ENCODE assay signal across 8 mouse cellular contexts in genomic region chr2:35461131-35461947, GRCm38 (mm10). TPM values are rescaled to one million over a fixed set of nuclear protein-coding genes. Genes with fewer than 3 reads are reported as not detected.
DNase-seq lines count a peak whose midpoint lies in the region; ATAC-seq and TF ChIP-seq lines count a peak whose summit lies in the region.

No protein-coding gene starts in this region.

- peak overlapping the region; percentile 69 for H3K27ac ChIP-seq in bone marrow, adult 2 months (ENCODE audit: control insufficient read depth, insufficient read depth, low read depth, low read length, poor library complexity)
- no peak overlapping the region for H3K27ac ChIP-seq in forebrain, postnatal 0 days (ENCODE audit: low read depth, low read length)
- H3K27ac ChIP-seq in intestine, postnatal 0 days (ENCODE audit: low read depth, low read length), result peak overlapping the region; percentile 76; the same call in 1 of the 2 replicates

- H3K27me3 ChIP-seq in forebrain, postnatal 0 days (ENCODE audit: insufficient read depth, low read length), result no peaks in the 10 kb centered on the region
- H3K27me3 ChIP-seq in intestine, postnatal 0 days (replicated peaks; ENCODE audit: control insufficient read depth, insufficient read depth, low read length), result peaks cover 19% of the 10 kb centered on the region

- H3K4me3 ChIP-seq in bone marrow, adult 2 months (replicated peaks; ENCODE audit: control insufficient read depth, low read depth, low read length), result peak overlapping the region; percentile 79
- peak overlapping the region; percentile 54 for H3K4me3 ChIP-seq in forebrain, postnatal 0 days (ENCODE audit: low read depth, low read length)
- H3K4me3 ChIP-seq in intestine, postnatal 0 days (ENCODE audit: low read depth, low read length), result peak overlapping the region; percentile 44

- no peaks in the 10 kb centered on the region for H3K36me3 ChIP-seq in forebrain, postnatal 0 days (ENCODE audit: insufficient read depth)
- H3K36me3 ChIP-seq in intestine, postnatal 0 days (ENCODE audit: control insufficient read depth, insufficient read depth), result no peaks in the 10 kb centered on the region

- no peak for ATAC-seq in forebrain, postnatal 0 days
- ATAC-seq in intestine, postnatal 0 days, result no peak

- H3K9me3 ChIP-seq in forebrain, postnatal 0 days (ENCODE audit: low read length), result no peaks in the 10 kb centered on the region
- H3K9me3 ChIP-seq in intestine, postnatal 0 days (ENCODE audit: control insufficient read depth), result no peaks in the 10 kb centered on the region

- no peak for TF ChIP-seq CTCF in bone marrow, adult 2 months (IDR thresholded peaks at IDR 0.05; ENCODE audit: control insufficient read depth, insufficient read depth, low read length)
- no peak for TF ChIP-seq CTCF in forebrain, postnatal 0 days (IDR thresholded peaks at IDR 0.05; ENCODE audit: low read depth)
- no peak for TF ChIP-seq CTCF in intestine, postnatal 0 days (IDR thresholded peaks at IDR 0.05; ENCODE audit: low read depth)

- peak; percentile 87 for DNase-seq in CD4-positive helper T cell, adult 2 months (ENCODE audit: low read depth, low spot score)
- peak; percentile 9 for DNase-seq in forebrain, postnatal 0 days
- DNase-seq in lung, postnatal 4 days, result peak; percentile 58
- peak; percentile 18 to 47 for DNase-seq in spleen, postnatal 14 days (ENCODE audit: low spot score in 2 of 2)
- no peak for DNase-seq in layer of hippocampus, postnatal 10 days (ENCODE audit: low spot score in 2 of 2)
- no peak for DNase-seq in layer of hippocampus, postnatal 25 days (ENCODE audit: extremely low spot score in 1 of 2, low spot score in 1 of 2)

- H3K9ac ChIP-seq in forebrain, postnatal 0 days, result no peak overlapping the region
- H3K9ac ChIP-seq in intestine, postnatal 0 days (ENCODE audit: low read depth, low read length), result peak overlapping the region; percentile 51

- H3K4me2 ChIP-seq in forebrain, postnatal 0 days (ENCODE audit: low read depth), result peak overlapping the region; percentile 99
- H3K4me2 ChIP-seq in intestine, postnatal 0 days (replicated peaks; ENCODE audit: low read depth), result peak overlapping the region; percentile 71

- TF ChIP-seq POLR2A in bone marrow, adult 2 months (IDR thresholded peaks at IDR 0.05; ENCODE audit: borderline replicate concordance, control insufficient read depth, low read depth, low read length), result 0 out of 2 replicates have a peak, but pooled peaks have one; percentile 8

- 1% methylated on average over 20 of the region's 20 CpGs for WGBS in bone marrow, adult 2 months
- WGBS in forebrain, postnatal 0 days, result 6% methylated on average over 19 of the region's 20 CpGs
- 2% methylated on average over 19 of the region's 20 CpGs for WGBS in intestine, postnatal 0 days

- H3K4me1 ChIP-seq in bone marrow, adult 2 months (ENCODE audit: control insufficient read depth, insufficient read depth, low read length), result peaks cover 5% of the 10 kb centered on the region; the same call in 1 of the 2 replicates
- 0 out of 2 replicates have a peak, but pooled peaks cover 4% of the 10 kb centered on the region for H3K4me1 ChIP-seq in forebrain, postnatal 0 days (ENCODE audit: insufficient read depth)
- no peaks in the 10 kb centered on the region for H3K4me1 ChIP-seq in intestine, postnatal 0 days (replicated peaks; ENCODE audit: control insufficient read depth, insufficient read depth, low read length)

RNA-seq across cellular contexts. Expression of gene Ggta1, which starts 1.7 kb away (rescaled TPM):
- 7.3 and 16.2 TPM in 2 replicates for polyA plus RNA-seq in bone marrow, adult 2 months (2011; ENCODE audit: insufficient read depth, insufficient read length, low replicate concordance, missing spikeins)
- 6.8 and 7.9 TPM in 2 replicates for total RNA-seq in forebrain, postnatal 0 days (2014; rRNA removed)
- 3.0 and 4.3 TPM in 2 replicates for polyA plus RNA-seq in forebrain, postnatal 0 days (2015; fragmentation: Nextera tagmentation; extraction: Ambion mirVana)
- polyA plus RNA-seq in intestine, postnatal 0 days (2015; fragmentation: Nextera tagmentation; extraction: Ambion mirVana), result 6.4 and 7.0 TPM in 2 replicates
- total RNA-seq in layer of hippocampus, postnatal 10 days (2021), result 1 to 10 TPM; 4.7 to 6.1 TPM
- 1 to 10 TPM; 2.0 to 3.9 TPM for total RNA-seq in layer of hippocampus, postnatal 25 days (2021)

Comparison
In these comparisons a context has a peak if more than half of its experiments do, and no peak if none do; other contexts are left out.
1. DNase-seq: peak in CD4-positive helper T cell, adult 2 months (single experiment), forebrain, postnatal 0 days (single experiment), lung, postnatal 4 days (2 of 2) and spleen, postnatal 14 days (2 of 2); none in layer of hippocampus, postnatal 10 days (0 of 2) and layer of hippocampus, postnatal 25 days (0 of 2).
2. Peak in every context shown above with its lines, with median percentiles within 50 percentile points of each other: H3K4me3 ChIP-seq.